ENCODE assay signal across 8 mouse cellular contexts in genomic region chr12:9029506-9029887, GRCm38 (mm10). TPM values are rescaled to one million over a fixed set of nuclear protein-coding genes. Genes with fewer than 3 reads are reported as not detected.
A peak's percentile ranks its signal among the peaks of the same experiment; 100 is the strongest.
DNase-seq lines count a peak whose midpoint lies in the region; ATAC-seq and TF ChIP-seq lines count a peak whose summit lies in the region.

No protein-coding gene starts in this region.

- intact Hi-C loops in heart, postnatal 10 days (cut with DNase I): loop anchor here (5.0 to 10.0 kb wide), 2 partner anchors 392 to 705 kb away; no protein-coding TSS in a partner anchor

- no peaks in the 10 kb centered on the region; the same call in 1 of the 2 replicates for H3K36me3 ChIP-seq in heart, embryonic 12.5 days
- H3K36me3 ChIP-seq in MEL (ENCODE audit: control insufficient read depth in 1 of 2, insufficient read depth in 2 of 2, low read length in 2 of 2): peaks cover 0 to 4% of the 10 kb centered on the region in 2 experiments; a peak in 2 of 4 replicates
- H3K36me3 ChIP-seq in hindbrain, embryonic 13.5 days: peaks cover 9% of the 10 kb centered on the region
- H3K36me3 ChIP-seq in midbrain, embryonic 10.5 days: peaks cover 15% of the 10 kb centered on the region; the same call in 1 of the 2 replicates

- TF ChIP-seq RAD21 in MEL (IDR thresholded peaks at IDR 0.05; ENCODE audit: low read depth, low read length): peak; percentile 63

- TF ChIP-seq POLR2A in MEL (IDR thresholded peaks at IDR 0.05; ENCODE audit: control insufficient read depth in 1 of 2, insufficient read depth in 1 of 2, low read depth in 1 of 2, low read length in 2 of 2, poor library complexity in 1 of 2): no peak

- H3K27ac ChIP-seq in heart, embryonic 12.5 days (ENCODE audit: poor library complexity, severe bottlenecking): peak overlapping the region; percentile 91; the same call in 1 of the 2 replicates
- H3K27ac ChIP-seq in MEL (ENCODE audit: control insufficient read depth, low read depth, low read length): peak overlapping the region; percentile 81
- peak overlapping the region; percentile 99 for H3K27ac ChIP-seq in hindbrain, embryonic 13.5 days
- peak overlapping the region; percentile 99 for H3K27ac ChIP-seq in midbrain, embryonic 10.5 days (replicated peaks)

- DNase-seq in heart, postnatal 10 days: no peak
- no peak for DNase-seq in MEL (ENCODE audit: low read depth, low spot score)
- no peak for DNase-seq in midbrain, embryonic 10.5 days (ENCODE audit: low spot score)
- no peak for DNase-seq in adrenal gland, adult (ENCODE audit: inconsistent age in 2 of 2, low spot score in 1 of 2)
- no peak for DNase-seq in urinary bladder, postnatal 36 days (ENCODE audit: low spot score in 2 of 2)
- DNase-seq in urinary bladder, postnatal 4 days (ENCODE audit: low spot score in 2 of 2): no peak

- peak in 1 of 3 experiments; percentile 28; a peak in 1 of 6 replicates for TF ChIP-seq CTCF in MEL (IDR thresholded peaks at IDR 0.05 in 2 of 3, conservative IDR thresholded peaks at IDR 0.05 in 1 of 3; ENCODE audit: control insufficient read depth in 1 of 3, insufficient read depth in 1 of 3, low read depth in 2 of 3, low read length in 3 of 3, poor library complexity in 1 of 3, severe bottlenecking in 1 of 3)

- H3K4me2 ChIP-seq in heart, embryonic 12.5 days: peak overlapping the region; percentile 68
- peak overlapping the region; percentile 74 for H3K4me2 ChIP-seq in hindbrain, embryonic 13.5 days

- WGBS in heart, embryonic 12.5 days: 46% methylated on average over 4 of the region's 4 CpGs
- WGBS in hindbrain, embryonic 13.5 days: 54% methylated on average over 4 of the region's 4 CpGs
- WGBS in midbrain, embryonic 10.5 days: 74% methylated on average over 4 of the region's 4 CpGs

- H3K79me2 ChIP-seq in MEL (ENCODE audit: control insufficient read depth, insufficient read depth, low read length, poor library complexity): no peaks in the 10 kb centered on the region; the same call in 1 of the 2 replicates

- peak; percentile 30 for ATAC-seq in heart, embryonic 12.5 days (ENCODE audit: insufficient number of reproducible peaks, low FRiP score)
- peak; percentile 63 for ATAC-seq in hindbrain, embryonic 13.5 days (ENCODE audit: low FRiP score)

- no peaks in the 10 kb centered on the region; the same call in 1 of the 2 replicates for H3K4me1 ChIP-seq in heart, embryonic 12.5 days (replicated peaks)
- H3K4me1 ChIP-seq in MEL (ENCODE audit: control insufficient read depth in 1 of 2, insufficient read depth in 2 of 2, low read length in 2 of 2): no peaks in the 10 kb centered on the region
- peaks cover 8% of the 10 kb centered on the region for H3K4me1 ChIP-seq in hindbrain, embryonic 13.5 days (replicated peaks)
- peaks cover 8% of the 10 kb centered on the region; the same call in 1 of the 2 replicates for H3K4me1 ChIP-seq in midbrain, embryonic 10.5 days

- TF ChIP-seq EP300 in MEL (IDR thresholded peaks at IDR 0.05; ENCODE audit: low read depth in 1 of 2, low read length in 2 of 2): peak in 1 of 2 experiments; percentile 55; a peak in 1 of 4 replicates

- peak overlapping the region; percentile 68 for H3K4me3 ChIP-seq in heart, embryonic 12.5 days
- H3K4me3 ChIP-seq in MEL (ENCODE audit: control insufficient read depth in 1 of 2, insufficient read depth in 1 of 2, low read depth in 2 of 2, low read length in 2 of 2): peak overlapping the region; percentile 55 to 72
- H3K4me3 ChIP-seq in hindbrain, embryonic 13.5 days: peak overlapping the region; percentile 60
- peak overlapping the region; percentile 74 for H3K4me3 ChIP-seq in midbrain, embryonic 10.5 days

- no peaks in the 10 kb centered on the region for H3K27me3 ChIP-seq in heart, embryonic 12.5 days (replicated peaks)
- no peaks in the 10 kb centered on the region for H3K27me3 ChIP-seq in MEL (ENCODE audit: control insufficient read depth in 1 of 2, insufficient read depth in 2 of 2, low read length in 2 of 2)
- no peaks in the 10 kb centered on the region for H3K27me3 ChIP-seq in hindbrain, embryonic 13.5 days
- no peaks in the 10 kb centered on the region for H3K27me3 ChIP-seq in midbrain, embryonic 10.5 days (ENCODE audit: low read depth, poor library complexity, severe bottlenecking)

- H3K9me3 ChIP-seq in heart, embryonic 12.5 days (replicated peaks): no peaks in the 10 kb centered on the region
- no peaks in the 10 kb centered on the region for H3K9me3 ChIP-seq in MEL (replicated peaks; ENCODE audit: insufficient read depth, low read length)
- no peaks in the 10 kb centered on the region for H3K9me3 ChIP-seq in hindbrain, embryonic 13.5 days
- no peaks in the 10 kb centered on the region for H3K9me3 ChIP-seq in midbrain, embryonic 10.5 days (replicated peaks)

- no peak overlapping the region for H3K9ac ChIP-seq in heart, embryonic 12.5 days
- H3K9ac ChIP-seq in MEL (ENCODE audit: control insufficient read depth, low read depth, low read length, poor library complexity, severe bottlenecking): peak overlapping the region; percentile 91
- H3K9ac ChIP-seq in hindbrain, embryonic 13.5 days: peak overlapping the region; percentile 88; the same call in 1 of the 2 replicates

TF ChIP-seq in MEL, 35 proteins besides CTCF, POLR2A, EP300 and RAD21:
- no peak for TF ChIP-seq ZMIZ1 (IDR thresholded peaks at IDR 0.05; ENCODE audit: low read depth, low read length)
- TF ChIP-seq ZNF384 (IDR thresholded peaks at IDR 0.05; ENCODE audit: low read depth, low read length): peak; percentile 62; the same call in 1 of the 2 replicates
- TF ChIP-seq ZC3H11A (IDR thresholded peaks at IDR 0.05; ENCODE audit: low read depth, low read length): no peak
- TF ChIP-seq MYB (IDR thresholded peaks at IDR 0.05; ENCODE audit: low read depth, low read length): no peak
- peak; percentile 100 for TF ChIP-seq GATA1 (IDR thresholded peaks at IDR 0.05; ENCODE audit: low read depth, low read length)
- no peak for TF ChIP-seq E2F4 (IDR thresholded peaks at IDR 0.05; ENCODE audit: borderline replicate concordance, low read depth, low read length)
- no peak for TF ChIP-seq BHLHE40 (IDR thresholded peaks at IDR 0.05; ENCODE audit: borderline replicate concordance, low read depth, low read length)
- no peak for TF ChIP-seq UBTF (IDR thresholded peaks at IDR 0.05; ENCODE audit: borderline replicate concordance, insufficient read depth, low read depth, low read length)
- TF ChIP-seq MXI1 (IDR thresholded peaks at IDR 0.05; ENCODE audit: low read depth, low read length): no peak; the same call in 1 of the 2 replicates
- TF ChIP-seq MAX (IDR thresholded peaks at IDR 0.05; ENCODE audit: low read length): no peak
- TF ChIP-seq SMC3 (IDR thresholded peaks at IDR 0.05; ENCODE audit: low read depth, low read length): 0 out of 2 replicates have a peak, but pooled peaks have one; percentile 8
- no peak for TF ChIP-seq CHD2 (IDR thresholded peaks at IDR 0.05; ENCODE audit: low read length)
- TF ChIP-seq POLR2AphosphoS2 (IDR thresholded peaks at IDR 0.05; ENCODE audit: low read length): no peak
TF ChIP-seq in MEL: peak in this region for 3.

RNA-seq across cellular contexts. Expression of gene Ttc32, which starts 0.3 kb away (rescaled TPM):
- polyA plus RNA-seq in heart, embryonic 12.5 days (2016; fragmentation: Nextera tagmentation; extraction: Ambion mirVana): 11.6 and 13.0 TPM in 2 replicates
- total RNA-seq in heart, postnatal 10 days (2021): 10 to 100 TPM; 18.3 to 22.8 TPM
- 6.7 and 7.3 TPM in 2 replicates for total RNA-seq in MEL (2012; rRNA removed)
- 1 to 10 TPM in 1 of 2 experiments, not detected in 1; 7.4 TPM for polyA plus RNA-seq in MEL (2012; ENCODE audit: insufficient read depth in 1 of 2, insufficient read length in 2 of 2, low read depth in 1 of 2, low replicate concordance in 2 of 2, missing spikeins in 1 of 2)
- 11.3 and 13.5 TPM in 2 replicates for polyA plus RNA-seq in hindbrain, embryonic 13.5 days (2015; fragmentation: Nextera tagmentation; extraction: Ambion mirVana)
- polyA plus RNA-seq in midbrain, embryonic 10.5 days (2016; fragmentation: Nextera tagmentation; extraction: Ambion mirVana): 23.2 and 24.3 TPM in 2 replicates

RNA-seq across cellular contexts. Expression of gene Wdr35, which starts 55.8 kb away (rescaled TPM):
- polyA plus RNA-seq in heart, embryonic 12.5 days (2016; fragmentation: Nextera tagmentation; extraction: Ambion mirVana): 14.6 and 15.6 TPM in 2 replicates
- 10 to 100 TPM; 13.0 to 14.1 TPM for total RNA-seq in heart, postnatal 10 days (2021)
- total RNA-seq in MEL (2012; rRNA removed): 5.1 and 5.7 TPM in 2 replicates
- polyA plus RNA-seq in MEL (2012; ENCODE audit: insufficient read depth in 1 of 2, insufficient read length in 2 of 2, low read depth in 1 of 2, low replicate concordance in 2 of 2, missing spikeins in 1 of 2): 1 to 10 TPM in 1 of 2 experiments, not detected in 1; 5.9 TPM
- polyA plus RNA-seq in hindbrain, embryonic 13.5 days (2015; fragmentation: Nextera tagmentation; extraction: Ambion mirVana): 19.4 and 20.5 TPM in 2 replicates
- polyA plus RNA-seq in midbrain, embryonic 10.5 days (2016; fragmentation: Nextera tagmentation; extraction: Ambion mirVana): 24.7 and 26.8 TPM in 2 replicates
